Mouse (Mus musculus) B cell, adult 2 months (primary cell): ENCODE results near the gene Slc52a3.

Experiments
- DNase-seq, 2 experiments: peaks; one replicate each; pipeline ENCODE4 v3.0.0; 2022

Slc52a3 gene

DNA sequence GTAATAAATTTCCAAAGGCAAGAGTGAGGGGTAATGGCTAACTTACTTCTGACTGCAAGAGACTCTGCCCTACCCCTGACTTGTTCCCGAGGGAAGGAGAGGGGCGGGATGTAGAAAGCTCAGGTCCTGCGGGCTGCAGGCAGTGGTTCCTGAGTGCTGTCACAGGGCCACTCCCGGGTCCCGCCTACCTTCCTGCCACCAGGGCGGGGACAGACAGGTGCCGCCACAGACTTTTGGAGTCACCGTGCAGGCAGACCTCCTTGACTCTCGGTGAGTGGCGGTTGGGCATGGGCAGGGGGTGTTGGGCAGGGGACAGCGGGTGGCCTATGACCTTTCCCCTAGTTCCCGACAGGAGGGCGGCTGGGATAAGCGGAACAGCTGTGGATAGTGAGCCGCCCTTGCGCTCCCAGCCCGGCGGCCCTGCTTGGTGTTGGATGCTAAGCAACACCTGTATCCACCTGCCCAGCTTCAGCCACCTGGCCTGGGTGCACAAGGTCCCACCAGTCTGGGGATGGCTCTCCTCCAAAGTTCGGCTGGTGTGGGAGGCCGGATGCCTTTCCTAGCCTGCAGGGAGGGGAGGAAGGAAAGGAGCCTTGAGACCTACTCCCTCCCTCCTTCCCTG lies 3.5 kb downstream of the Slc52a3 start:
- no peak for DNase-seq

DNA sequence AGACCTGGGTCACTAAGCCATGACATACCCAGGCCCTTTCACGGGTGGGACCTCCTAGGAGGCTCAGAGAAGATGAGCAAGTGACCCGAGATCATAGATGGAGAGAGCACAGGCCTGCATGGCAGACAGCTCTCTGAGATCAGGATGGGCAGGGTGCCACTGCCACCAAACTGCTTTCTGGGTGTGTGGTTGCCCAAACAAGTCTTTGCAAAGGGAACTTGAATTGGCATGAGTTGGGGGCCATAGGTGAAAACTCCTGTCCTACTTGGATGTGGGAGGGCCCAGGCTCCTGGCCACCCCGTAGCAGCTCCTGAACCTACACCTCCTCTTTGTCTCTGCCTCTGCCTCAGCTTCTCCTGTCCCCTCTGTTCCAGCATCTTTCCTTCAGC lies 4.0 kb downstream of the Slc52a3 start:
- no peak for DNase-seq

DNA sequence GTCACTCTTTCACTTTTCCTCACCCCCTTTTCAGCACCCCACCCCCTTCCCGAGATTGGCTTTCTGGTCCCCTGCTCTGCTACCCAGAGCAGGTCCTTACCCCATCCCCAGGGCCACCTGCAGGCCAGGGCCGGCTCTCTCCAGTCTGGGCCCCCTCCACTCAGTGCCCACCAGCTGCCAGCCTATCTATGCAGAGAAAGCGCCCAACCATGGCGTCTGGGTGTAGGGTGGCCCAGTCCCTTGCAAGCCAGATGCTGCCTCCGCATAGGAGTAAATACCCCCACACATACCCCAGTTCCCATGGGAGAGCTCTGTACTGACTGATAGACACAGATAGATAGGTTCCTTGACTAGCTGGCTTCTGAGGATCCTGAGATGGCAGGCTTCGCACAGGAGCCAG lies 4.4 kb downstream of the Slc52a3 start:
- no peak for DNase-seq

DNA sequence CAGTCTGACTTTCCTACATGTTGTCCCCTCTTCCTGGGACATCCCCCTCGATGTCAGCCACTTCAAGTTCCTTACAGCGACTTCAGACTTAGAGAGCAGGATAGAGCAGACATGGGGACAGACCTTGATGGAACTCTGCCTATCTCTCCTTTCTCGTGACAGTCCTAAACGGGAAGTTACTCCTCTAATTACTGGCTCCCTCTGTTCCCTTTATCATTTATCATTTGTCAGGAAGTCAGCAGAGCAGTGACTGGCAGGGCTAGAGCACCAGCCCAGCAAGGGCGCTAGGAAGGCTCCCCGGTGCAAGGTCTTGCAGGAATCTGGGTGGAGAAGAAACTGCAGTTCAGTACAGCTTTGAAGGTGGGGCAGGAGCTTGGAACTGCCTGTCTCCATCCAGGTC lies 6.2 kb downstream of the Slc52a3 start:
- DNase-seq = no peak

DNA sequence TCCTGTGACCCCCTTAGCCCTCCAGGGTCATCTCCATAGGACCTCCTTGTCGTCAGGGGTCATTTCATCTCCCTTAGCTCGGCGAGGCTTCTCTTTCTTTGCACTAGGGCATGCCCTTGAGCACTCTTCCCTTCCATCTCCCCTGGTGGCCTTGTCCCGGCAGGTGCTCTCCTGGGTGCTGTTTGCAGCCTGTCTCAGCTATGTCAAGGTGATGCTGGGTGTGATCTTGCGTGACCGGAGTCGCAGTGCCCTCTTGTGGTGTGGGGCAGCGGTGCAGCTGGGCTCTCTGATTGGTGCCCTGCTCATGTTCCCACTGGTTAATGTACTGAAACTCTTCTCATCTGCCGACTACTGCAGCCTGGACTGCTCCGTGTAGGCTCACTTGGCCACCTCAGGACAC lies 11.5 kb downstream of the Slc52a3 start:
- peak in 1 of 2 experiments; percentile 19 for DNase-seq

DNA sequence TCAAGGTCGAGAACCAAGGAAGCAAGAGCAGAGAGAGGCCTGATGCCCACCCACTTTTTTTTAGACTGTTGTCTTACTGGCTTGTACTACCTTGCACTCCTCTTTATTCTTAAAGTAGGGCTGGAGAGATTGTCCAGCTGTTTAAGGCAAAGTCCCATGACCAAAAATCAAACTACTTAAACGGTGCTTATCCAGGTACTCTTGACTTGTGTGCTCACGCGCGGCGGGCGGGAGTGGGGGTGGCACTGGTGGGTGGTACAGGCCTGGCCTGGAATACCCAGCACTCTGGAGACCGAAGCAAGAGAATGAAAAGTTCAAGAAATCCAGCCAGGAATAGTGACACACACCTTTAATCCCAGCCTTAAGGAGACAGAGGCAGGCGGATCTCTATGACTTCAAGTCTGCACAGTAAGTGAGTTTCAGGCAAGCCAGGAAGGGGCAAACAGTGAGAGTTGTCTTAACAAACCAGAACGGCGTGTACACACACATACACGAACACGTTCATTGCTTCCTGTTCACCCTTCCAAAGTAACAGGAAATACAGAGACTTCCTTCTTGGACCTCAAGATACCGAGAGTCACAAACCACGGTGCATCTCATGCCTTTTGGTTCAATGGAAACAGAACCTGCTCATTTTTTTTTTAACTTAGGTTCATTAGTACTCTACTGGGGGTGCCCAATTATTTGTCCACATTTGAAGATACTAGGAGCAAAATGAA lies 12.9 kb downstream of the Slc52a3 start:
- no peak for DNase-seq

DNA sequence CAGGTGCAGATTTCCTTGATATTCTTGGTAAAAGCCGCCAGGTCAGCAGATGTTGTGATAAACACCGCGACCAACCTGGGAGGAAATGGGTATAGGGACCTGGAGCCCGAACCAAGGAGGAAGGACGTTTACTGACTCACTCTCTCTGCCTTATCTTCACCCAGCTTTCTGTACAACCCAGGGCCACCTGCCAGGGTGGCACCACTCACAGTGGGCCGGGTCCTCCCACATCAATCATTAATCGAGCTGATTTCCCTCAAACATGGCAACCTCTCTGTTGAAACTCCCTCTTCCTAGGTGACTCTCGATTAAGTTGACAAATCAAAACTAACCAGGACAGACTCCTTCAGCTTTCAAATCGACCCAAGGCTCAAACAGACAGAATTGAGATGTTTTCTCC lies 13.9 kb downstream of the Slc52a3 start:
- no peak for DNase-seq

DNA sequence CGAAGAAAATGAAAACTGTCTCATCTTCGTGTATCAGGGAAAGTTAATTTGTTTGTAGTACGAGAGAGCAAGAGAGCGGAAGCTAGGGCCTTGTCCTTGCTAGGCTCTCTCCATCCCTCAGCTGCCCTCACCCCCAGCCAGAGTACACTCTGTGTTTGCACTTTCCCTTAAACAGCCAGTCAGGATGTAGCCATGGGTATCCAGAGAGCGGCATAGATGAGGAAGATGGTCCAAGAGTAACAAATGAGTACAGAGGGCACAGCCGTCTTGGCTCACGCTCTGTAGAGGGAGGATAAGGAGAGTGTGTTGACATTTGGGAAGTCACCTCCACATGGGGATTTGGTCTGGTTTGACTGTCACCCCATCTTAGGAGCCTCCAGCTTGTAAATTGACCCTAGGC lies 14.3 kb downstream of the Slc52a3 start:
- DNase-seq = no peak

DNA sequence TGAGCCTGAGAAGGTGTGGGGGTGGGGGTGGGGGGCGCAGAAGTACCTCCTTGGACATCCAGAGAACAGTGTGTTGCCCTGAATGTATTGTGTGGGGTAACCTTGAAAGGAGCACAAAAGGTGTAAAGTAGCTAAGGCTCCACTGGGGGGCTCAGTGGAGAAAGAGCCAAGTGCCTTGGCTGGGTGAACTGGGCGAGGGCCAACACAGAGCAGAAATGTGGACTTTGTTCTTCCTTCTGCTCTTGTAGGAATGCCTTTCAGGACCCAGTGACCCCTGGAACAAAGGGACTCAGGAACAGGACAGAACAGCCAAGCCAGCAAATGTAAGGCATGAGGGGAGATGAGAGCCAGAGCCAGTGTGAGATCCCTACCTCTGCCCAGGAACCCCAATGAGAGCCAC lies 15.4 kb downstream of the Slc52a3 start:
- no peak for DNase-seq

DNA sequence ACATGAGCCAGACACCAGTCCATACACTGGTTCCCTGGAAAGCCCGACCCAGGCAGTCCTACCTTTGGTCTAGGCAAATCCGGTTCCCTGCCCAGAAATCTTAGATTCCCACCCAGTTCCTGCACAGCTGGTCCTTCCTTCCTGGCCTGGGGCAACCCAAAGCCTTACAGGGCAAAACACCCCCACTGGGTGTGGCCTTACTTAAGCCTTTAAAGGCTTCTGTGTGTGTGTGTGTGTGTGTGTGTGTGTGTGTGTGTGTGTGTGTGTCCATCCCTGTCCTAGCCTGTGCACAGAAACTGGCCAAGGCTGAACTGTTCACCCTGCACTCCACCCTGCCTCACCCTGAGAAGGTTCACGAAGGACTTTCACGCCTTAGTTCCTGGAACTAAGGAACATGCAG lies 15.9 kb downstream of the Slc52a3 start:
- DNase-seq = no peak

DNA sequence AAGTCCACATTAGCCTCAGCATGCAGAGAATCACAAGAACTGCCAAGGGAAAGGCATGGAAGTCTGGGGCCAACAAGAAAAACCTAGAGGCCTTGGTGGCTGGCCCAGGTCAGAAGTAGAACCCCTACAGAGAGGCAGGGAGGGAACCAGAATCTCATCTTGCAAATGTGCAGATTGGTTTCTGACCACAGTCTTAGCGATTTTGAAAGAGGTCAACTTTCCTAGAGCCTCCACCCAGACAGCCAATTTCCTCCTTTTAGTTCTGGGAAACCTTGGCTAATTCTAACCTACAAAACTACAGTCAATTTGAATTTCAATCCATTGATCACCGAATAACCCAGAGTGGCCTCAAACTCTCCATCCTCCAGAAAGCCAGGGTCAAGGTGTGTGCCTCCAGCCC lies 16.4 kb downstream of the Slc52a3 start:
- DNase-seq = no peak

DNA sequence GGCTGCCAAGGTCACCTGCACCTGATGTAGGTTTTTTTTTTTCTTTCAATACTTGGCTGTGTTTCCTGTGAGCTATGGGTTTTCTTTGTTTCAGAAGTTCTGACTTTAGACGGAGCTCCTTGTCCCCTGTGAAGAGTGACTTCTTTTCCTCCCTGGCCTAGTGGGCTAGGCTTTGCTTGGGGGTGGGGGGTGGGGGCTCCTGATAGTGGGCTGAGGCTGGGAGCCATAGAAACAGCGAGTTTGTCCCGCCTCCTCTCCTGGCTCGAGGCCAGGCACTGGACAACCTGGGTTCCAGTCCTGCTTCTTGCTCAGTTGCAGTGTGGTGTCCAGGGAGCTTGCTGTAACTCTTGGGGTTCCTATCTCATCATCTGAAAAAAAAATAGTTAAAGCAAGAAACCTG lies 19.7 kb downstream of the Slc52a3 start:
- DNase-seq = no peak

DNA sequence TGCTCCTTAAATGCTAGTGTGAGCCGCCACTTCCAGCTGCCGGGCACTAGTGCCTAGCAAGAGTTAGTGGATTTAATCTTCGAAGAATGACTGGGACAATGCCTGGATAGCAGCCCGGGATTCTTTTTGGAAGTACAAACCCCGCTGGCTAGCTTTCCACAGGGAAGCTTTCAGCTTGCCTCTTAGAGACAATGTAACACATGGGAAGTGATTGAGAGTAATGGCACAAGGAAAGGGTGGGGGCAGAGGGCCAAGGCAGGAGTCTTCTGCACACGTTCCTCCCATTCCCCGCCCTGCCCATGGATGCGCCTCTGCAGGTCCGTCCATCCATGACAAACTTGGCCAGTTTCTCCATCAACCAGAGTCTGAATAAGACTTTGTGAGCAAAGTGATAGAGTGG lies 20.4 kb downstream of the Slc52a3 start:
- DNase-seq = no peak

DNA sequence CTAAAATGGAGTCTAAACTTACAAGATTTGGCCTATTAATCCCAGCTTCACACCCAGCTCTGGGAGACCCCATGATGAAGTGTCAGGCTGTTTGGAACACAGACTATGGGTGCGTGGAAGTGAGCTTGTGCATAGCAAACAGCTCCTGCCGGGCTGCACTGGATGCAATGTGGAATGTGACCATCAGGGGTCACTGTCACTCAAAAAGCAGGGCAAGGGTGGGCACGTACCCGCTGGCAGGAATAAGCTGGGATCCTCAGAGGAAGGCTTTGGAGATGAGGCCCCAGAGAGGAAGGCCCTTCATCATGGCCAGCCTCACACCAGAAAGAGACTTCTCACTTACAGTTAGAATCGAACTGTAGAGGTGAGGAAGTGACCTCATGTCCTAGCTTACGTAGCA lies 23.9 kb downstream of the Slc52a3 start:
- DNase-seq = peak; percentile 58 to 60

DNA sequence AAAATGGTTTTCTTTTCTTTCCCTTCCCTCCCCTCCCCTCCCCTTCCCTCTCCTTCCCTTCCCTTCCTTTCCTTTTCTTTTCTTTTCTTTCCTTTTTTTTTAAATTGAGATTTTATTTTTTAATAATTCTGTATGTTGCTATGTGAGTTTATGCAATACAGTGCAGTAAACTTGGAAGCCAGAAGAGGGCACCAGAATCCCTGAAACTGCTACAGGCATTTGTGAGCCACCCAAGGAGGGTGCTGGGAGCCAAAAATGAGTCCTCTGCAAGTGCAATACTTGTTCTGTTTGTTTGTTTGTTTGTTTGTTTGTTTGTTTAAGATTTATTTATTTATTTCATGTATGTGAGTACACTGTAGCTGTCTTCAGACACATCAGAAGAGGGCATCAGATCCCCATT lies 25.7 kb downstream of the Slc52a3 start:
- no peak for DNase-seq

DNA sequence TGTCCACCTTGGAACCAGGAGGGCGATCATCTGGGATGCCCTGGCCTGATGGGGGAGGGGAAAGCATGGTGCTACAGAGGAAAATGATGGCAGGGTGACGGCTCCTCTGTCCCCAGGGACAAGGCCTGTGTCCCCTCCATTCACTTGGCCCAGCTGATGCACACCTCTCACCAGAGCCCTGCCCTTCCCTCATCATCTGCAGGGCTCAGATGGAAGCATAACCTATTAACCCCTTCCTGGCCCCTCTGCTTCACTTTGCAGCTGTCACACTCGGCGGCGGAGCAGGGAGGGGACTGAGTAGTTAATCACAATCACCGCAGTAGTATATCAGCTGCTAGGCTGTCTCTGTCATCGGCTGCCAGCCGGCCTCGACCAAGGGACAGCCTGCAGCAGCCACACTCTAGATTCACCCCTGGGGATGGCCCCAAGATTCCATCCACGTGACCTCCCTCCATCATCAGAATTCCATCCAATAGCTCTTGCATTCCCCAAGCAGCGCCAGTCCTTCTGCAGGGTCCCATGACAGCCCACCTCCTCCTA lies 28.6 kb downstream of the Slc52a3 start:
- no peak for DNase-seq

DNA sequence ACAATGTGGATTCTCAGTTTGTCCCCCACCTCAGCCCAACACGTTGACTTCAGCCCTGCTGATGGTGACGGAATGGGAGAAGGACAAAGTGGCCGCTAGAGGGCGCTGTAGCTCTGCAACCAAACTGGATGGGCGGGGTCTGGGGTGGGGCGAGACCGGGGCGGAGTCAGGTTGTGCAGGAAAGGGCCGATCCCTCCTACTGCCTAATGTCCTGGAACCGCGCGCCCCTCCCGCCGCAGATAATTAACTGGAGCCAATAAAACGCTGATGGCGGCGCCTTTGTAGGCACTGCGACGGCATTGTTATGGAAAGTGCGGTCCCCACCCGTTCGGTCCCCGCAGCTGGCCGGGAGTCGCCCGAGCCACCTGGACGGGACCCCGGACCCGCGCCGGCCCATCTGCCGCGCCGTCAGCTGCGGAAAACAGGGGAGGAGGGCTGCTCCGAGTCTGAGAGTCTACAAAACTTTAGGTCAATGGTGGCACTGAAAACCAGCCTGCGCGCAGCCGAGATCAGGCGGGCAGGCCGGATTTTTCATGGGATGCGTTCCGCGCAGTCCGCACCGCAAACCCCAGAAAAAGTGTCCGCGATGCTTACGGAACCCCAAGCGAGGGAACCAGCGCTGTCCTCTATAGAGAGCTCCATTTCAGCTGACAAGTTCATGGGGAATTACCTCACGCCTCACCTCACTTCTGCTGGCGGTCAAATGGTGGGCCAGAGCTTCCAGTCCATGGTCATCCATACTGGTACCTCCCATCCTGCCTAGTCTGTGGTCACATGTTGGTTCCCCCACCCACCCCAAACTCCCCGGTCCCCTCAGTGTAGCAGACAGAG lies 33.2 kb downstream of the Slc52a3 start:
- DNase-seq = peak; percentile 85 to 86

DNA sequence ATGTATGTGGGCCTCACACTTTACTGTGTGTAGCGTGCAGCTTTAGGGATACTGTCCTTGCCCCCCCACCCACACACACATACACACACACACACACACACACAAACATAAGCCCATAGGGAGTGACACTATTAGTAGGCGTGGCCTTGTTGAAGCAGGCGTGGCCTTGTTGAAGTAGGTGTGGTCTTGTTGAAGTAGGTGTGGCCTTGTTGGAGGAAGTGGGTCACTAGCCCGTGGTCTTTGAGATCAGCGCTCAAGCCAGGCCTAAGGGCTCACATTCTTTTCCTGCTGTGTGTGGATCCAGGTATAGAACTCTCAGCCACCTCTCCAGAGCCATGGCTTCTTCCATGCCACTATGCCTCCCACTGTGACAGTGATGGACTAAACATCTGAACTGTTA lies 34.7 kb downstream of the Slc52a3 start:
- DNase-seq = peak; percentile 19 to 34

DNA sequence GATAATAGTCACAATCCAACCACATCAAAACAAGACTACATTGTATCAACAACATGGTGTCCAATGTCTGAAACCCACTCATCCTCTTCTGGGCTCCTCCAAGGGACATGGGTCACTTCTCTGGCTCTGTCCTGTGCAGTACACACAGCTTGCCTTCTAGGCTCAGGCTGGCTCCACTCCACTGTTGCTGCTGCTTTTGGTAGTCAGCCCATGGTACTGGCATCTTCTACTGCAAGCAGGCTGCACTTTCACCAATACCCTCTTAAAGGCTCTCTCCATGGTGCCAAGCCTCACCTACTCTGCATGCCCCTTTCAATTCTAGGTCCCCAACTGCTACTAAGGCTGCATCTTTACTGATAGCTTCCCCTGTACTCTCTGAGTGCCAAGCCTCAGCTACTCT lies 43.8 kb downstream of the Slc52a3 start:
- no peak for DNase-seq

DNA sequence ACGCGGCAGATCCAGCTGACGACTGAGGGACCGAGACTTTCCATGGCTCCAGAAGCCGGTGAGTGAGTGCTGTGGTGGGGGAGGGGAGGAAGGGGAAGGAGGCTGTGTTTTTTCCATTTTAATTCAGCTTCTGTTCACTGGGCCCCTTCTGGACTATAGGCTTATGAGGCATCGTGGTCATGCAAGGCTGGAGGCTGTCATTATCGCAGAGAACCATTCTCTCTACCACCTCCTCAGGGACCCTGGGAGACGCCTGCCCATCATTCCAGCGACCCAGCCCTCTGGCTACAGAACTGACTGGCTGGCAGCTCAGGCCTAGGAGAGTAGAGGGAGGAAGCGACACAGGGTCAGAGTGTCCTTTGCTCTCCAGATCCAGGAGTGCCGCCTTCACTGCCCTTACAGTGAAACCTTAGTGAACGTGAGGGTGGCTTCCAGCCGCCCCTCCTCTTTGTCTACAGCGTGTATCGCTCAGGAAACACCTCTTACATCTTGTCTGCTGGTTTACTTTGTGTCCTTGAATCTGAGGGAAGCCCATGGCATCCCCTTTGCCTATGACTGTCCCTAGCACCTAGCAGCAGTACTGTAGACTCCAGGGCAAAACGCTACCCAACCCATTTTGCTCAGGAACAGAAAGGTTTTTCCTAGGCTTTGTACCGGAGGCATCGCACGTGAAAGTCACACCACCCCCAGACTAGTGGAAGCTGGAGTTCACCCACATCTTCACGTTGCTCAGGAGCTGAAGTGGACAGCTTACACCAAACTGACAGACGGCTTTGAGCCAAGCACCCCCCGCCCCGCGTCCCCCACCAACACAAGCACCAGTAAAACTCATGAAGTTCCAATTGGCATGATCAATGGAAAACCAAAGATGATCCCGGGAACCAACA lies 51.0 kb downstream of the Slc52a3 start:
- no peak for DNase-seq

DNA sequence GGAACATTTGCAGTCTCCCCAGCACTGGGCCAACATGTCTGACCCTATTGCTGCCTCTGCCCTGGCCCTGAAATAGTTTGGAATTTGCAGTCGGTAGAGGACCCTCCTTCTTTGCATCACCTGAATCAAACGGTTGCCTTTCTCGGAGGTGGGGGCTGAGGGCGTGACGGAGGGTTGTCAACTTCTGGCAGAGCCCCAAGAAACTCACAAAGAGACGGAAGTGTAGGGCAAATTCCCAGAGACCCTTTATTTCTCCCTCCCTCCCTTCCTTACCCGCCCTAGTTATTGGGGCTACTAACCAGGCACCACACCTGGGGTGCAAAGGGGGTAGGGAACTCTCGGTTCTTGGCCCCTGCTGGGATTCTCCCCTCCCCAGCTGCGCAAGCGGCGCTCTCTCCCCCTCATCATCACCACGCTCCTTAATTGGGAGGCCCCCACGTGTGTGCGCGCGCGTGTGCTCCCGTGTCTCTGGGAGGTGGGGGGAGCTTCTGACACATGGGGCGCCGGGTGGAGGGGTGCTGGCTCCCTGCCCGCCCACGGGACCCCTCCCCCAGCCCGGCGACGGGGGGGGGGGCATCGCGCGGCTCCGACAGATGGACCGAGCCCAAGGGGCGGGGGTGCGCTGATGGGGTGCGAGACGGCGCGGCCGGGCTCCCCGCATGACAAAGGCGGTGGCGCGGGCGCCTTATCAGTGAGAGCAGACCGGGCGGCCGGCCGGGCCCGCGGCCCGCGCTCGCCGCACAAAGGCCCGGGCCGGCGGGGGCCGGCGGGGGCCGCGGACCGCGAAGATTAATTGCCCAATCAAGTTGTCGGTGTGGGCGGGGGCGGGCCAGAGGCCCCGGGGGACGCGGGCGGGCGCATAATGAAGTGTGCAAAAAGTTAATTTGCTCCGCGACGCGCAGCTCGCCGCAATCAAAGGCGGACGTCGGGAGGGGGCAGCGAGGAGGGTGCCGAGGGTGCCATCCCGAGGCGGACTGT lies 52.0 kb downstream of the Slc52a3 start:
- DNase-seq = no peak
